Mouse (Mus musculus): ENCODE results near the gene Gh.

GRCm38 (mm10) chr11:106306065-106306385 lies 4.4 kb upstream of the Gh start:
- TF ChIP-seq CTCF (IDR thresholded peaks at IDR 0.05; ENCODE audit: control insufficient read depth, insufficient read depth, insufficient replicate concordance, low read depth, low read length): no peak
- no peak for TF ChIP-seq POLR2A (IDR thresholded peaks at IDR 0.05; ENCODE audit: control insufficient read depth, low read depth, low read length)
